Mouse (Mus musculus) urinary bladder, postnatal 4 days (tissue): ENCODE measurements around the gene Grik3.

ENCODE experiments used
- DNase-seq, 2 experiments: peaks; one replicate each; pipeline ENCODE4 v3.0.0; 2021 to 2022; ENCODE audit warnings: low spot score in 2 of 2

Gene Grik3

DNA sequence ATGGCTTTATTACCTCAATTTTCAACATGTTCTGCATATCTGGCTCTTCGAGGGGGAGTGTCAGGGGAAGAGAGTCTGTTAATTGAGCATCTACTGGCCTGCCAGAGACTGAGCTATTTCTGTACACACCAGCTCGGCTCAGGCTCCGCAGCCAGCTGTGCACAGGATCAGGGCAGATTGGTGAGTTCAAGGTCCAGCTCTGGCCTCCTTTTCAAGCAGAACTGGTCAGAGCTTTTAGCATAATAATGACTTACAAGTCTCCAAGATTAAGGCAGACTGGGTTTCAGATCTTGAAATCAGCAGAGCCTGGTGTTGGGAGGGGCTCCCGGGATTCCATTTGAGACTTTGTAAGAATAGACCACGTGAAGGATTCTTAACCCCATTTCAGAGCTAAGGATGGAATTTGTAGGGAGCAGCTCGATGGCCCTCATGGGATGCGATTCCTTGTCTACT lies 55.3 kb downstream of the Grik3 start:
- no peak for DNase-seq

GRCm38 (mm10) chr4:125548190-125548589 lies 57.7 kb downstream of the Grik3 start:
- no peak for DNase-seq

DNA sequence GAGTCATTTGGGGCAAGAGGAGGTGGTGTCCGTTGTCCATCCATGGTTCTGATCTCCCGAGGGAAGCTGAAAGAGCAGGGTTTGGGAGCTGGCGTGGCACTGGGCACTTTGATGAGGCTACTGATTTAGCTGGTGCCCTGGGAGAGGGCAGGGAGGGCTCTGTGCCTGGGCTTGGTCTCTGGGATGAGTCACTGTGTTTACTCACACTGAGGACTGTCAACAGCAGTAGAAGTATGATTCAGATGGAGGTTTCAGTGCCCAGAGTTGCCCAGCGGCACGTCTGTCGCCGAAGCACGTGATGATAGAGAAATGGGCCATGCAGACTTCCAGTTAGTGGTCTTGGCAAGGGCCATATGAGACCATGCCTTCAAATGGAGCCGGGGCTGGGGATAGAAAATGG lies 63.3 kb downstream of the Grik3 start:
- no peak for DNase-seq

- no peak for DNase-seq
These were observed 66.2 kb downstream of the Grik3 start for GRCm38 (mm10) chr4:125556405-125557308.

- no peak for DNase-seq
These were observed 69.1 kb downstream of the Grik3 start for GRCm38 (mm10) chr4:125559564-125559963.

GRCm38 (mm10) chr4:125560806-125561205 lies 70.3 kb downstream of the Grik3 start:
- no peak for DNase-seq

DNA sequence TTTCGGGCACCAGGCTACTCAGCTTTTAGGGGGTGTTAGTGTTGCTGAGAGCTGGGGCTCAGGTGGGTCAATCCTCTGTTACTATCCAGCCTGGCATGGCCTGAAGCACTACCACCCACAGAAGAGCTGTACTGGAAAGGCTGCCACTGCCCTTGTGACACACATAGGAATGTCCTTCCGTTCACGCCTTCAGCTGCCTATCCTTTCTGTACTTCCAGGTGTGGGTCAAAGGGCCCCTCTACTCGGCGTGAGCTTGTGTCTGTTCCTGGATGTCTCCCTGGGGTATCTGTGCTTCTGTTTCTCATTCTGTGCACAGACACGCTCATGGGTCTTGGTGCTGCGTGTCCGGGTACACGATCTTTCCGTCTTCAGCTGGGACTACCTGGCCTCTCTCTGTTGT lies 73.1 kb downstream of the Grik3 start:
- DNase-seq, result no peak

- no peak for DNase-seq
These were observed 73.7 kb downstream of the Grik3 start for GRCm38 (mm10) chr4:125564008-125564710.

DNA sequence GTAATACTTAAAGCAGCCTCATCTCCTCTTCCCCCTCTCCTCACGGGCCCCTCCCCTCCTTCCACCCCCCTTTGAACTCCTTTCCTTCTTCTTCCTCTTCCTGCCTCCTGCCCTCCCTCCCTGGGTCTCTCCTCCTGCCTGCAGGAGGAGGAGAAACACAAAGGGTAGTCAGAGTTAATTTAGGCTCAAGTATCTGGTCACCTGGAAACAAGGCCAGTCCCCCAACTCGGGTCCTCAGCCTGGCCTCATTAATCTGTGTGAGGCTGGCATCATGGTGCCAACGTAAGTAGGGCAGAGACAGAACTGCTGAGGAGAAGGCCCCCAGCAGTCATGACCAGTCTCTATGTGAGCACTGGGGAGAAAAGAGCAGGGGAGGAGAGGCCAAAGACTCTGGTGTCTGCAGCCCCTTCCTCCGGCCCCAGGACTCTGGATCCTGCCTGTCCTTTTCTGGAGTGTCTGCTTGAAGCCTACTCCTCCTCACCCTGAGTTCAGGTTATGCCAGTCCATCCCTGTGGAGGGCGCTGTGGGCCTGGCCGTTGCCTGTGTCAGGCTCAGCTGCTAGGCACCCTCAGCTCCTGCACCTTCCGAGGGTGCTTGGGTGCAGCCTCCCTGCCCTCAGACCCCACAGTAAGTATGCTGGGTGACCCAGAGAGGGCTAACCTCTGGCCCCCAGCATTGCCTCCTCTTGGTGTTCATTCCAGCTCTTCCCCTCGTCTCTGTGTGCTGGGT lies 75.4 kb downstream of the Grik3 start:
- no peak for DNase-seq

- DNase-seq, result no peak
These were observed 77.7 kb downstream of the Grik3 start for GRCm38 (mm10) chr4:125568210-125568609.

DNA sequence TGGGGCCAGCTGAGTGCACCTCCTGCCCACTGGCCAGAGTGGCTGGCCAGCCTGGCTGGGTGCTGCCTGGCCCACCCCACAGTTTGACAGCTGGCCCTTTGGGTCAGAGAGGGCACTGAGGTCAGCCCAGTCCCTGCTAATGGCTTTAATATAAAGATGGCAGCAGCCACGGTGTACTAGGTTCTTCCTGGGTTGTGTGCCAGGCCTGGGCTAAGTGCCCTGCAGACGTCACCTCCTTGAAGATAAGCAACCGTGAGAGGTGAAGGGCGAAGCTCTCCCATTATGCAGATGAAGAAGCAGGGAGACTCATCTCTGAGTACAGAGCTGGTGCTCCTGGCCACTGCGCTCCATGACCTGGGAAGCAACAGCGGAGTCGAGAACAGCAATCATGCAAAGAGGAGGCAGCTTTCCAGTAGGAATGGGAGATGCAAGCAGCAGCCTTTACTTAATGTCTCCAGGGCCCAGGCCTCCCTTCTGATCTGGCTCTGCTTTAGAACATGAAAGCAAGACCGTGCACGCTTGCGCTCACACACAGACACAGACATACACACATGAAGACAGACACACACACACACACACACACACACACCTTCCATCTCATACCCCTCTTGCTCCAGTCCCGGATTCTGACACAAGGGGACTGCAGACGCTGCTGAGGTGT lies 81.3 kb downstream of the Grik3 start:
- DNase-seq, result no peak

DNA sequence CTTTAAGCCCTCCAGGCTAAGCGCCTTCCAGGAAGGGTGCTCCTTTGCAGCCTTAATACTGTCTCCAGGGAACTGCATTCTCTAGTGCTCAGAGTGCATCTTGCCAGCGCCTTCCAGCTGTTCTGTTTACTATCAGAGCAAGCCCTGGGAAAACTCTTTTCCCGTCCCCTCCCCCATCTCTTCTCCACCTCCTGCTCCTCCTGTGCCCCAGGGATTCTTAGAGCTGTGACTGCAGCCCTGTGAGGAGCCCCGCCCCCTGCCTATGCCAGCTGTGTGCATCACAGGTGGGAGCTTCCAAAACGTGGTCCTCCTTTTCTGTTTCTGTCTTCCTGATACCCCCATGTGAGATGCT lies 81.8 kb downstream of the Grik3 start:
- no peak for DNase-seq

DNA sequence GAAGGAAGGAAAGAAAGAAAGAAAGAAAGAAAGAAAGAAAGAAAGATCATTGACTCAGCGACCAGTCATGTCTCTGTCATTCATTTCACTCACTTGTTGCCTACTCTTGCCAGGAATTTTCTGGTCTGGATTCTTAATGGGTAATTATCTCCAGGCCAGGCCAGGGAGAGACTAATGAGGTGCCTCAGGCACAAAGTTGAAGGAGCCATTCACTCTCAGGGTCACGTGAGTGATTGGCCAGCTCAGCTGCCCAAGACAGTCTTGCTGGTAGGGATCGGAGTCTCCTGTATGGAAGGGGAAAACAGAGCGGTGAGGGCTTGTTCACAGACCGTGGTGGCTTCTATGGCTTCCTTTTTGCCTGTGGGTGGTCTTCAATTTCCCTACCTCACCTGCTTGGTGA lies 82.5 kb downstream of the Grik3 start:
- no peak for DNase-seq

DNA sequence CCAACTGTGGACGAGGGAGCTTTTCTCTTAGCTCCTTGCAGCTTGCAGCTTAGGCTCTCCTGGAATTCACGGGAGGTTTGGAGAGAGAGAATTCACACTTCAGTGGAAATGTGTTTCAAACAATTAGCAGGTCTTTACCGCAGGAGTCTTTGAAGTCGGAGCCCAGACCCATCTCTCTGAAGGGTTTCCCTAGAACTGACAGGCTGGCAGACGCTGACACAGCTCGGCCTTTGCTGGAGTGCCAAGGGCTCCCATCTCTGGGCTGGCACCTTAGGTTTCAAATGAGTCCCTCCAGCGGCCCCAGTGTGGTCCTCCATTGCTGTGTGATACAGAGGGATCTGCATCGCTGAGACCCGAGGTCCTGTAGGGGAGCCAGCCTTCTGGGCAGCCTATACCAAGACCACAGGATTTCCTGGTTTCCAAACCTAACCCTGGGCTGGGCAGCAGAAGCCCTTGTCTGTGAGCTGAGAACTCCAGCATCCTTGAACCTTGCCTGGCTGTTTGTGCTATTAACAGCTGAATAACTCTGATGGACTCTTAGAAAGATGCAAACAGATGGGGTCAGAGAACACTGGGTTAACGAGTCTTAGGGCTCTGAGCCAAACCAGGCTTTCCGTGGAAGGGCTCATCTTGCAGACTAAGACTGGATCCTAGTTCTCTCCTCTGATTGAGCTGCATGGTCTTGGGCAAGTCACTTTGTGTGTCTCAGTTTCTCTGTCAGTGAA lies 83.6 kb downstream of the Grik3 start:
- no peak for DNase-seq

GRCm38 (mm10) chr4:125580336-125580735 lies 89.8 kb downstream of the Grik3 start:
- DNase-seq, result no peak

- DNase-seq, result no peak
These were observed 92.8 kb downstream of the Grik3 start for GRCm38 (mm10) chr4:125583272-125583671.

- DNase-seq, result no peak
These were observed 93.4 kb downstream of the Grik3 start for GRCm38 (mm10) chr4:125583935-125584334.

DNA sequence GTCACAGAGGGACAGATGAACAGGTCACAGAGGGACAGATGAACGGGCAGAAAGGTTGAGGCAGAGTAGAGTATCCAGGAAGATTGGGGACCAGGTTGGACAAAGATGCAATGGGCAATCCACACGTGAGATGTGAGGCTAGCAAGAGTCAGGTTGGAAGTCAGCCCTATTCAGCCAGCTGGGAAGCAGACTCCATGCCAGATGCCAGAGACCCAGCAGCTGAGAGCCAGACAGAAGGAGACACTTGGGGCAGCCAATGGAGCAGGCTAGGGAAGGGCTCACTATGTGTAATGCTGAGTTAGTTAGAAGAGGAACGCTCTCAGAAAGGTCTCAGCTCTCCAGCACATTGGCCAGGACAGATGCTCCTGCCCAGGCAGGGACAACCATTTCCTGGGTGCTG lies 94.2 kb downstream of the Grik3 start:
- no peak for DNase-seq

DNA sequence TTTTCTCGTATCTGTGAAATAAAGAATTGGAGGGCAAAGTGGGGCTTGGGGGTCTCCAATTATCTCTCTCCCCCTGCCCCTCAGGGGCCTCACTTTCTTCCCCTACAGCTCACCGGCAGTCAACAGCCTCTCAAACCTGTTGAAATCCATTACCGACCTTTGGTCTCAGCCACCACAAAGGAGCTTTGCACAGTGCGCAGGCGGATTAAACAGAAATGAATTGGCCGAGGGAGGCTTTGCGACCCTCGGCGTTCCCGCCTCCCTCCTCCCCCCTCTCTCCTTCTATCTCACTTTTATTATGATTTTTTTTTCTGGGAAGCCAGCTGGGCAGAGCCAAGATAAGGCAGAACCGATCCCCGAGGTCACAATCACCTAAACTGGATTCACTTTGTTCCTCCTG lies 97.1 kb downstream of the Grik3 start:
- no peak for DNase-seq

- no peak for DNase-seq
These were observed 99.9 kb downstream of the Grik3 start for GRCm38 (mm10) chr4:125590241-125590919.

GRCm38 (mm10) chr4:125592663-125593062 lies 102.2 kb downstream of the Grik3 start:
- no peak for DNase-seq
